In genomic region chr12:98690230-98690629, GRCm38 (mm10) we compare ENCODE assay signal across 32 mouse cellular contexts.
"Had no signal": no experiment of that assay in that cellular context is flagged by ENCODE, and none has a peak within 500 bp of the region (broad histone marks: within the 10 kb centered on the region; RNA-seq: fewer than 3 reads in every experiment).

No protein-coding gene starts in this region.

- H3K36me3 ChIP-seq: hindbrain, embryonic 15.5 days had no signal

- H3K4me1 ChIP-seq: heart, embryonic 12.5 days; heart, embryonic 13.5 days; heart, embryonic 15.5 days; hindbrain, embryonic 10.5 days; hindbrain, embryonic 12.5 days; hindbrain, embryonic 13.5 days; hindbrain, embryonic 15.5 days; intestine, embryonic 15.5 days; kidney, embryonic 15.5 days had no signal

- H3K4me3 ChIP-seq: heart, embryonic 12.5 days; heart, embryonic 13.5 days; heart, embryonic 15.5 days; hindbrain, embryonic 10.5 days; hindbrain, embryonic 12.5 days; hindbrain, embryonic 13.5 days; hindbrain, embryonic 15.5 days; intestine, embryonic 15.5 days; kidney, embryonic 15.5 days; layer of hippocampus, adult 2 months had no signal

- H3K9ac ChIP-seq: heart, embryonic 12.5 days; heart, embryonic 13.5 days; heart, embryonic 15.5 days; hindbrain, embryonic 12.5 days; hindbrain, embryonic 13.5 days; hindbrain, embryonic 14.5 days; hindbrain, embryonic 15.5 days; intestine, embryonic 15.5 days; kidney, embryonic 15.5 days had no signal

- DNase-seq: heart, postnatal 14 days; heart, postnatal 36 days; heart, postnatal 4 days; kidney, adult 11 months; kidney, adult 18-20 months; kidney, adult 2 months; kidney, adult 8-10 months; kidney, adult 9 months; kidney, postnatal 10 days; kidney, postnatal 14 days; kidney, postnatal 36 days; kidney, postnatal 4 days; layer of hippocampus, adult 9-11 months; layer of hippocampus, postnatal 36 days had no signal

- ATAC-seq: hindbrain, embryonic 16.5 days; hindbrain, postnatal 0 days; inflammation-experienced regulatory T-cells, adult 6 months; intestine, embryonic 15.5 days; intestine, embryonic 16.5 days; intestine, postnatal 0 days had no signal

- H3K27me3 ChIP-seq: heart, embryonic 12.5 days; heart, embryonic 13.5 days; heart, embryonic 15.5 days; hindbrain, embryonic 12.5 days; hindbrain, embryonic 13.5 days; hindbrain, embryonic 15.5 days; intestine, embryonic 15.5 days; kidney, embryonic 15.5 days had no signal

- H3K4me2 ChIP-seq: heart, embryonic 11.5 days; heart, embryonic 12.5 days; heart, embryonic 13.5 days; heart, embryonic 15.5 days; hindbrain, embryonic 12.5 days; hindbrain, embryonic 13.5 days; hindbrain, embryonic 14.5 days; hindbrain, embryonic 15.5 days; intestine, embryonic 15.5 days; kidney, embryonic 15.5 days had no signal

- H3K27ac ChIP-seq: heart, embryonic 13.5 days; heart, embryonic 15.5 days; hindbrain, embryonic 10.5 days; hindbrain, embryonic 12.5 days; hindbrain, embryonic 13.5 days; hindbrain, embryonic 14.5 days; hindbrain, embryonic 15.5 days; hindbrain, postnatal 0 days; intestine, embryonic 15.5 days; kidney, embryonic 15.5 days; kidney, postnatal 0 days; layer of hippocampus, adult 2 months had no signal

- H3K9me3 ChIP-seq: heart, embryonic 12.5 days; heart, embryonic 13.5 days; heart, embryonic 15.5 days; hindbrain, embryonic 10.5 days; hindbrain, embryonic 12.5 days; hindbrain, embryonic 13.5 days; hindbrain, embryonic 15.5 days; intestine, embryonic 15.5 days; kidney, embryonic 15.5 days had no signal
